Mouse (Mus musculus) stomach, embryonic 15.5 days (tissue): ENCODE results near the gene Mien1. TPM values are rescaled to one million over a fixed set of nuclear protein-coding genes. Genes with fewer than 3 reads are reported as not detected.

Experiments
- ATAC-seq: fragments of 200-750 bp; cut with Nextera tagmentation; 2 replicates; pipeline ENCODE4 v1.8.0; 2017; ENCODE audit warnings: low read depth, moderate number of reproducible peaks, moderate TSS enrichment; ENCODE audit not compliant: insufficient read depth, low FRiP score
- H3K27ac ChIP-seq: fragments of 300-500 bp; sonication (generic); 2 replicates; pipeline ENCODE4 v1.5.1; 2015; ENCODE audit warnings: mild to moderate bottlenecking, inconsistent platforms
- H3K27me3 ChIP-seq: fragments of 300-500 bp; sonication (generic); replicated peaks from 2 replicates; pipeline ENCODE4 v1.6.1; 2015; ENCODE audit warnings: inconsistent platforms
- H3K36me3 ChIP-seq: fragments of 300-500 bp; sonication (generic); 2 replicates; pipeline ENCODE4 v1.6.1; 2015; ENCODE audit warnings: inconsistent platforms
- H3K4me1 ChIP-seq: fragments of 300-500 bp; sonication (generic); 2 replicates; pipeline ENCODE4 v1.6.1; 2015; ENCODE audit warnings: inconsistent platforms
- H3K4me2 ChIP-seq: fragments of 300-500 bp; sonication (generic); 2 replicates; pipeline ENCODE4 v1.6.1; 2015; ENCODE audit warnings: mild to moderate bottlenecking, inconsistent platforms
- H3K4me3 ChIP-seq: fragments of 300-500 bp; sonication (generic); replicated peaks from 2 replicates; pipeline ENCODE4 v1.5.1; 2015; ENCODE audit warnings: inconsistent platforms
- H3K9ac ChIP-seq: fragments of 300-500 bp; sonication (generic); 2 replicates; pipeline ENCODE4 v1.6.1; 2015; ENCODE audit warnings: inconsistent platforms
- H3K9me3 ChIP-seq: fragments of 300-500 bp; sonication (generic); 2 replicates; pipeline ENCODE4 v1.6.1; 2016; ENCODE audit warnings: inconsistent platforms
- WGBS: fragments of 180-500 bp; shearing (Covaris S2); methylation state at CpG from one replicate; pipeline ENCODE4 v1.1.7; 2015; 5-methylcytosine and 5-hydroxymethylcytosine counted together
- polyA plus RNA-seq: library from polyadenylated mRNA; unstranded; fragments of >200 nt; fragmentation: Nextera tagmentation; extraction: Ambion mirVana; gene quantifications from 2 replicates; pipeline ENCODE4 v1.2.1, GENCODE M21; 2015

Gene Mien1
- polyA plus RNA-seq, 1 experiment from 2014 or later = 137 TPM

DNA sequence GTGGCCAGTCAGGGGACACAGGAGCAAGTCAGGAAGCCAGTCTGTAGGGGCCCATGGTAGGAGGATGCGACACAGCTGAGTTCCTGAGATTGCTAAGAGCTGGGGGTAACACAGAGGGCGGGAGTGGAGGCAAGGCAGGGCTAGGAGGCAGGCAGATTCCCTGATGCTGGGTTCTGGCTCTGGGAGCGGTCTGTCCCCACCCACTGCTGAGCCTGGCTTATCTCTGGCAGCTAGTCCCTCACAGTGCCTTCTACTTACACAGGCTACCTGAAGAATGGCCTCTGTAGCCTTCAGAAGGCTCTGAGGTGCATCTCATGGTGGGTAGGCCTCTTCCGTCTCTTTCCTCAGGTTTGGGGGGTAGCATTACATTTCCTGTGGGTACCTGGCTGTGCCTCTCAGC is 46.1 kb downstream of the Mien1 start:
- 0 out of 2 replicates have a peak overlapping the region, but pooled peaks have one; percentile 16 for H3K4me2 ChIP-seq
- H3K9ac ChIP-seq = no peak overlapping the region
- H3K36me3 ChIP-seq = no peaks in the 10 kb centered on the region
- peak overlapping the region; percentile 83 for H3K27ac ChIP-seq
- no peak overlapping the region for H3K4me3 ChIP-seq
- H3K9me3 ChIP-seq = no peaks in the 10 kb centered on the region
- WGBS = 55% methylated on average over 4 of the region's 4 CpGs
- no peak for ATAC-seq
- peaks cover 33% of the 10 kb centered on the region for H3K4me1 ChIP-seq
- H3K27me3 ChIP-seq = peaks cover 7% of the 10 kb centered on the region

- peak overlapping the region; percentile 83; the same call in 1 of the 2 replicates for H3K27ac ChIP-seq
- peak; percentile 8; the same call in 1 of the 2 replicates for ATAC-seq
- H3K4me3 ChIP-seq = no peak overlapping the region
- peaks cover 33% of the 10 kb centered on the region for H3K4me1 ChIP-seq
- WGBS = 17% methylated on average over 8 of the region's 8 CpGs
- H3K9ac ChIP-seq = no peak overlapping the region
- H3K36me3 ChIP-seq = no peaks in the 10 kb centered on the region
- H3K4me2 ChIP-seq = no peak overlapping the region
- H3K9me3 ChIP-seq = no peaks in the 10 kb centered on the region
- H3K27me3 ChIP-seq = peaks cover 13% of the 10 kb centered on the region
Measured at GRCm38 (mm10) chr11:98392034-98392433, 46.8 kb downstream of the Mien1 start.

- ATAC-seq = no peak
- peaks cover 28% of the 10 kb centered on the region for H3K27me3 ChIP-seq
- H3K4me2 ChIP-seq = no peak overlapping the region
- 66% methylated on average over 12 of the region's 12 CpGs for WGBS
- no peak overlapping the region for H3K4me3 ChIP-seq
- H3K9me3 ChIP-seq = no peaks in the 10 kb centered on the region
- H3K27ac ChIP-seq = no peak overlapping the region
- H3K4me1 ChIP-seq = peaks cover 32% of the 10 kb centered on the region
- H3K9ac ChIP-seq = no peak overlapping the region
- H3K36me3 ChIP-seq = no peaks in the 10 kb centered on the region
Measured at GRCm38 (mm10) chr11:98390141-98390540, 48.6 kb downstream of the Mien1 start.

DNA sequence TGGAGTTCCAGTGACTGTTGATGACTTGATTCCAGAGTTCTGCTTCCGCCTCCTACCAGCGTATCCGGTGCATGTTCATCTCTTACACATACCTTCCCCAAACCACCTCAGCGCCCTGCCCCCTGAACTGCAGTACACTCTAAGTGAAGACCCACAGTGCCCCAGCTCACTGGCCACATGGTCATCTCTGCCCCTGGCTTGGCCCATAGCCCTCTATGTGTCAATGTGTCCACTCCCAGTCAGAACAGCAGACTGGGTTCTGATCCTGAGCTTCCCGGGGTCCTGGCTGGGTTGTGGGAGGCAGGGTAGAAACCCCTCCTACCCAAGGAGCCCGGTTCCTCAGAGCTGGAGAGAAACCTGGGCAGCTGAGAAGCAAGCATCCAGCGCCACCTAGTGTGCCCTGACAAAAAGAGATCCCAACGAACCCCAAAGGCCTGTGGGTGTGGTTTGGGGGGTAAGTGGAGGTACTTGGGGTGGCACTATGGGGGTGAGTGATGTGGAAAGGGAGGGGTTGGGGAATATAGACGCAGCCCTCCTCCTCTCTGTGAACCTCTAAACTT is 49.5 kb downstream of the Mien1 start:
- ATAC-seq = no peak
- Histone ChIP-seq H3K4me1 (peaks cover 26% of the 10 kb centered on the region), H3K4me2 (no peak overlapping the region), H3K4me3 (no peak overlapping the region), H3K9me3 (no peaks in the 10 kb centered on the region), H3K27me3 (peaks cover 36% of the 10 kb centered on the region), H3K9ac (no peak overlapping the region), H3K36me3 (no peaks in the 10 kb centered on the region), H3K27ac (no peak overlapping the region)
- 30% methylated on average over 9 of the region's 9 CpGs for WGBS

DNA sequence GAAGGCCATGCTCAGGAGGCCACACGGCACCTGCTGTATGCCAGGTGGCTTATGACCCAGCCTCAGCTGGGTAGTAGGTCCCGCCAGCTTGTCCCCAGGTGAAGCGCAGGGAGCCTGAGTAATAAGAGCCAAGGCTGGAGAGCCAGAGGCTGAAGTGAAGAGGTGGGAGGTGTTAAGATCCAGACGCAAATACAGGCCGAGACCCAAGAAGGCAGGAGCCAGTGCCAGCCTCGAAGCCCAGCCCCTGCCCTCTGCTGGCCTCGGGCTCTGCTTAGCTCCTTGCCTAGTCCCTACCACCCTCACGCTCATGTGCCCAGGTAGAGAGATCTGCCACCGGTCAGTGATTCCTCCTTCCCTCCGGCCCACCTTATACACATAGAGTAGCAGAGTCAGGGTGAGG is 50.5 kb downstream of the Mien1 start:
- H3K4me1 ChIP-seq = peaks cover 16% of the 10 kb centered on the region
- H3K4me3 ChIP-seq = no peak overlapping the region
- H3K4me2 ChIP-seq = no peak overlapping the region
- H3K9ac ChIP-seq = no peak overlapping the region
- no peaks in the 10 kb centered on the region for H3K36me3 ChIP-seq
- WGBS = 67% methylated on average over 10 of the region's 10 CpGs
- no peak overlapping the region for H3K27ac ChIP-seq
- ATAC-seq = no peak
- peaks cover 39% of the 10 kb centered on the region for H3K27me3 ChIP-seq
- H3K9me3 ChIP-seq = no peaks in the 10 kb centered on the region

Other genes starting within 250 kb of the Mien1 start
- gene Med1, start 245.7 kb downstream of the Mien1 start, polyA plus RNA-seq = 54.5 and 57.4 TPM in 2 replicates
- gene Cdk12, start 235.9 kb downstream of the Mien1 start, polyA plus RNA-seq = 9.4 and 9.7 TPM in 2 replicates
- 0.09 and 0.18 TPM in 2 replicates for gene Neurod2, start 109.3 kb downstream of the Mien1 start, polyA plus RNA-seq
- gene Ppp1r1b, start 90.6 kb downstream of the Mien1 start, polyA plus RNA-seq = 20.2 and 21.5 TPM in 2 replicates
- 41.1 and 46.4 TPM in 2 replicates for gene Stard3, start 80.6 kb downstream of the Mien1 start, polyA plus RNA-seq
- gene Tcap, start 55.2 kb downstream of the Mien1 start, polyA plus RNA-seq = 0.23 and 0.43 TPM in 2 replicates
- gene Pnmt, start 52.5 kb downstream of the Mien1 start, polyA plus RNA-seq = 0.22 TPM in 1 of 2 replicates, not detected in the other
- 13.0 and 15.7 TPM in 2 replicates for gene Pgap3, start 38.5 kb downstream of the Mien1 start, polyA plus RNA-seq
- 40.6 and 42.4 TPM in 2 replicates for gene Erbb2, start 26.5 kb downstream of the Mien1 start, polyA plus RNA-seq
- 44.7 and 56.1 TPM in 2 replicates for gene Grb7, start 7.4 kb upstream of the Mien1 start, polyA plus RNA-seq
- gene Ikzf3, start 107.0 kb upstream of the Mien1 start, polyA plus RNA-seq = 0.50 and 0.69 TPM in 2 replicates
- 0.31 and 0.40 TPM in 2 replicates for gene Zpbp2, start 112.1 kb upstream of the Mien1 start, polyA plus RNA-seq
- 55.6 and 61.8 TPM in 2 replicates for gene Ormdl3, start 148.4 kb upstream of the Mien1 start, polyA plus RNA-seq
- not detected in 2 replicates for gene Lrrc3c, start 159.3 kb upstream of the Mien1 start, polyA plus RNA-seq
- 1.1 and 5.0 TPM in 2 replicates for gene Gm12355, start 186.7 kb upstream of the Mien1 start, polyA plus RNA-seq
- gene Gsdma3, start 187.4 kb upstream of the Mien1 start, polyA plus RNA-seq = not detected in 2 replicates
- 0.21 TPM in 1 of 2 replicates, not detected in the other for gene Gsdma2, start 207.8 kb upstream of the Mien1 start, polyA plus RNA-seq
- 0.18 and 0.80 TPM in 2 replicates for gene Gsdma, start 225.4 kb upstream of the Mien1 start, polyA plus RNA-seq
- 180 and 190 TPM in 2 replicates for gene Psmd3, start 243.6 kb upstream of the Mien1 start, polyA plus RNA-seq